Mouse (Mus musculus) midbrain, embryonic 15.5 days (tissue): ENCODE measurements at regions not wholly inside any gene's neighbourhood (a gene's known extent, or its start where the extent isn't known, plus 50 kb on each side); places are given as distances from the start of the nearest gene placed in this dataset.

Experiments used
- ATAC-seq: fragments of 200-750 bp; cut with Nextera tagmentation; replicated peaks from 2 replicates; pipeline ENCODE4 v1.8.0; 2017; ENCODE audit warnings: moderate TSS enrichment
- H3K27ac ChIP-seq: fragments of 300-500 bp; sonication (generic); 2 replicates; pipeline ENCODE4 v1.5.1; 2015; ENCODE audit warnings: mild to moderate bottlenecking, inconsistent platforms
- H3K27me3 ChIP-seq: fragments of 300-500 bp; sonication (generic); replicated peaks from 2 replicates; pipeline ENCODE4 v1.6.1; 2015; ENCODE audit warnings: inconsistent platforms
- H3K36me3 ChIP-seq: fragments of 300-500 bp; sonication (generic); replicated peaks from 2 replicates; pipeline ENCODE4 v1.6.1; 2015; ENCODE audit warnings: inconsistent platforms
- H3K4me1 ChIP-seq: fragments of 300-500 bp; sonication (generic); 2 replicates; pipeline ENCODE4 v1.6.1; 2015; ENCODE audit warnings: inconsistent platforms
- H3K4me2 ChIP-seq: fragments of 300-500 bp; sonication (generic); 2 replicates; pipeline ENCODE4 v1.6.1; 2015; ENCODE audit warnings: inconsistent platforms, mild to moderate bottlenecking, moderate library complexity
- H3K4me3 ChIP-seq: fragments of 300-500 bp; sonication (generic); 2 replicates; pipeline ENCODE4 v1.5.1; 2015; ENCODE audit warnings: mild to moderate bottlenecking, inconsistent platforms
- H3K9ac ChIP-seq: fragments of 300-500 bp; sonication (generic); 2 replicates; pipeline ENCODE4 v1.6.1; 2015; ENCODE audit warnings: mild to moderate bottlenecking, inconsistent platforms
- H3K9me3 ChIP-seq: fragments of 300-500 bp; sonication (generic); 2 replicates; pipeline ENCODE4 v1.6.1; 2016; ENCODE audit warnings: inconsistent platforms
- WGBS: fragments of 180-500 bp; shearing (Covaris S2); methylation state at CpG from one replicate; pipeline ENCODE4 v1.1.7; 2015; ENCODE audit warnings: mixed read lengths; 5-methylcytosine and 5-hydroxymethylcytosine counted together

- ATAC-seq = no peak
- Histone ChIP-seq H3K36me3 (no peaks in the 10 kb centered on the region), H3K4me3 (no peak overlapping the region), H3K9me3 (no peaks in the 10 kb centered on the region), H3K4me2 (no peak overlapping the region), H3K9ac (no peak overlapping the region), H3K27ac (no peak overlapping the region), H3K27me3 (no peaks in the 10 kb centered on the region), H3K4me1 (no peaks in the 10 kb centered on the region)
- 82% methylated on average over 6 of the region's 6 CpGs for WGBS
These were observed 121.8 kb upstream of the Max start for GRCm38 (mm10) chr12:77083760-77084159.

DNA sequence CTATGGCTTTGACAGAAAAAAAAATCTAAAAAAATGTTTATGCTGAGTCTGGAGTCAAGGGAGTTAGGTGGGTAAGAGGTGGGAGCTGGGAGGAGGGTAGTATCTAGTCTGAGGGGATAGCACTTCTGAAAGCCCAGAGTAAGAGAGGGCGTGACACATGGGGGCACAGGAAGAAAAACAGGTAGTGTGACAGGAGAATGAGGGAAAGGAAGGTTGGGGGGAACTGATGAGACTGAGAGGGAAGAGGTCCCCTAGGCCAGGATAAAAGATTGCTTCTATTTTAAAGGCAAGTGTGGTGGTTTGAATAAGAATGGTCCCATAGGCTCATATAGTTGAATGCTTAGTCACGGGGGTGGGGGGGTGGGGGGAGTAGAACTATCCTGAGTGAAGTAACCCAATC, 119.8 kb upstream of the Max start:
- Histone ChIP-seq H3K4me1 (no peaks in the 10 kb centered on the region), H3K9ac (no peak overlapping the region), H3K4me3 (no peak overlapping the region), H3K36me3 (no peaks in the 10 kb centered on the region), H3K27ac (no peak overlapping the region), H3K9me3 (no peaks in the 10 kb centered on the region), H3K4me2 (no peak overlapping the region), H3K27me3 (no peaks in the 10 kb centered on the region)
- no peak for ATAC-seq
- 85% methylated on average over 2 of the region's 2 CpGs for WGBS

DNA sequence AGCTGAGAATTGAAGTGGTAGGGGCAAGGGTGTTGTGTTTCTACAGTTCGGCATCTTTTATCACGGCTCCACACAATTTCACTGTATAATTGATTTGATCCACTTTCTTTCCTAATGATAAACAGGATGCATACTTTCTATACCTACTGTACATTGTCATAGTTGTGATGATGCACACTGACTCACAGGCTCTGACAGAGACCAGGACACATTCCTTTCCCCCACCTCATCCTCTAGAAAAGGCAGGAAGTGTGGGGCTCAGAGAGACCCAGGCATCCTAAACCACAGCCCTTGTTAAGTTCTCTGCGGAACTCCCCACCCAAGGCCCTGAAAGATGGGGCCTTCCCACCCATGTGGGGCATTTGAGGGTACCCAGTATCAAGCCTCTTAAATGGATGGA, 117.5 kb upstream of the Max start:
- 93% methylated on average over 3 of the region's 3 CpGs for WGBS

GRCm38 (mm10) chr12:77076678-77077077, 114.7 kb upstream of the Max start:
- 95% methylated on average over 5 of the region's 5 CpGs for WGBS
- Histone ChIP-seq H3K4me2 (no peak overlapping the region), H3K27me3 (no peaks in the 10 kb centered on the region), H3K4me3 (no peak overlapping the region), H3K9me3 (no peaks in the 10 kb centered on the region), H3K4me1 (no peaks in the 10 kb centered on the region), H3K36me3 (no peaks in the 10 kb centered on the region), H3K9ac (no peak overlapping the region), H3K27ac (no peak overlapping the region)
- no peak for ATAC-seq

More for the DNA sequence above, 117.5 kb upstream of the Max start:
- Histone ChIP-seq H3K27ac (no peak overlapping the region), H3K4me2 (no peak overlapping the region), H3K9ac (no peak overlapping the region), H3K36me3 (no peaks in the 10 kb centered on the region), H3K4me1 (no peaks in the 10 kb centered on the region), H3K27me3 (no peaks in the 10 kb centered on the region), H3K4me3 (no peak overlapping the region), H3K9me3 (no peaks in the 10 kb centered on the region)
- ATAC-seq = no peak

DNA sequence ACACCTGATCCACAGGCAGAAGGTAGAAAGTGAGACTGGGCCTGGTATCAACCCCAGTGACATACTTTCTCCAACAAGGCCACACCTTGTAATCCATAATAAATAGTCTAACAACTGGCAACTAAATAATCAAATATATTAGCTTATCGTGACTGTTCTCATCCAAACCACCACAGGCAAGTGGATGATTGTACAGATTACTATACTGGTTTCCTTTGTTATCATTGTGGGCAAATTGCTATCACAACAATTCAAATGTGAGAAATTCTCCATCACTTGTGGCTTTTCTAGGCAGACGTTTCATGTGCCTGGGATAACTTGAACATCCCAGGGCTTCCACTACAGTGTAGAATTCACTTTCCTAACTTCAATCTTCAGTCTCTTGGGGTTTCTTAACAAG, 112.6 kb upstream of the Max start:
- 83% methylated on average over 2 of the region's 2 CpGs for WGBS
- Histone ChIP-seq H3K9me3 (no peaks in the 10 kb centered on the region), H3K36me3 (no peaks in the 10 kb centered on the region), H3K4me1 (no peaks in the 10 kb centered on the region), H3K27ac (no peak overlapping the region), H3K4me3 (no peak overlapping the region), H3K4me2 (no peak overlapping the region), H3K9ac (no peak overlapping the region), H3K27me3 (no peaks in the 10 kb centered on the region)
- ATAC-seq = no peak

DNA sequence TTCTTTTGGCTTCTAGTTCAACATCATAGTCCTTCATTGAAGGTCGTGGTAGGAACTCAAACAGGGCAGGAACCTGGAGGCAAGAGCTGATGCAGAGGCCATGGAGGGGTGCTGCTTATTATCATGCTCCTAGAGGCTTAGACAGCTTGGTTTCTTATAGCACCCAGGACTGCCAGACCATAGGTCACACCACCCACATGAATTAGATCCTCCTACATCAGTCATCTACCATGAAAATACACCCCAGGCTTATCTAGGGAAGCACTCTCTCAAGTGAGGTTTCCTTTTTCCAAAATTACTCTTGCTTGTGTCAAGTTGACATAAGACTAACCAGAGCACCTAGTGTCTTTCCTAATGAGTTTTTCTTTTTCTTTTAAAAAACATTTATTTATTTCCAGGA, 109.7 kb upstream of the Max start:
- WGBS = 69% methylated on average over 1 of the region's 1 CpGs
- no peaks in the 10 kb centered on the region for H3K4me1 ChIP-seq
- no peaks in the 10 kb centered on the region for H3K36me3 ChIP-seq
- no peak overlapping the region for H3K27ac ChIP-seq
- H3K9me3 ChIP-seq = no peaks in the 10 kb centered on the region
- H3K9ac ChIP-seq = no peak overlapping the region
- H3K4me3 ChIP-seq = no peak overlapping the region
- H3K27me3 ChIP-seq = no peaks in the 10 kb centered on the region
- no peak for ATAC-seq
- H3K4me2 ChIP-seq = no peak overlapping the region

DNA sequence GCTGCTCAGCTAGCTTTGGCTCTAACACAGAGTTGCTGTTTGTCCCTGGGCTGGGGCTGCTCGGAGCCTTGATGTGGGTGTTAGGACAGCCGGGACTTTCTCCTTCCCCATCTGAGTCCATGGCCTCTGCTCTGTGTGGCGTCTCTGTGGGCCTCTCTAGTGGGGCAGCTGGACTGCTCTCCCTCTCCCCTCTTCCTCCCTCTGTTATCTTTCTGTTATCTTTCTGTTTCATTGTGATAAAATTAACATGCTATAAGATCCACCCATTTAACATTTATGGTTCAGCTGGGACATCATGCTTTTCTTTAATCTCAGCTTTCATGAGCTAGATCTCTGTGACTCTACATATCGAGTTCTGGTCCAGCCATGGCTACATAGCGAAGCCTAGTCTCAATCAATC, 105.9 kb upstream of the Max start:
- Histone ChIP-seq H3K9ac (no peak overlapping the region), H3K4me3 (no peak overlapping the region), H3K27me3 (no peaks in the 10 kb centered on the region), H3K27ac (no peak overlapping the region), H3K36me3 (no peaks in the 10 kb centered on the region), H3K4me2 (no peak overlapping the region), H3K9me3 (no peaks in the 10 kb centered on the region), H3K4me1 (no peaks in the 10 kb centered on the region)
- ATAC-seq = no peak
- 86% methylated on average over 5 of the region's 5 CpGs for WGBS

GRCm38 (mm10) chr12:77067115-77067514, 105.1 kb upstream of the Max start:
- Histone ChIP-seq H3K4me2 (no peak overlapping the region), H3K4me1 (no peaks in the 10 kb centered on the region), H3K4me3 (no peak overlapping the region), H3K36me3 (no peaks in the 10 kb centered on the region), H3K9ac (no peak overlapping the region), H3K27me3 (no peaks in the 10 kb centered on the region), H3K27ac (no peak overlapping the region), H3K9me3 (no peaks in the 10 kb centered on the region)
- 77% methylated on average over 5 of the region's 5 CpGs for WGBS
- ATAC-seq = no peak

GRCm38 (mm10) chr12:77065645-77066512, 103.9 kb upstream of the Max start:
- WGBS = 64% methylated on average over 6 of the region's 6 CpGs
- no peak for ATAC-seq
- Histone ChIP-seq H3K4me1 (no peaks in the 10 kb centered on the region), H3K27ac (no peak overlapping the region), H3K9me3 (no peaks in the 10 kb centered on the region), H3K4me3 (no peak overlapping the region), H3K9ac (no peak overlapping the region), H3K27me3 (no peaks in the 10 kb centered on the region), H3K4me2 (no peak overlapping the region), H3K36me3 (no peaks in the 10 kb centered on the region)

DNA sequence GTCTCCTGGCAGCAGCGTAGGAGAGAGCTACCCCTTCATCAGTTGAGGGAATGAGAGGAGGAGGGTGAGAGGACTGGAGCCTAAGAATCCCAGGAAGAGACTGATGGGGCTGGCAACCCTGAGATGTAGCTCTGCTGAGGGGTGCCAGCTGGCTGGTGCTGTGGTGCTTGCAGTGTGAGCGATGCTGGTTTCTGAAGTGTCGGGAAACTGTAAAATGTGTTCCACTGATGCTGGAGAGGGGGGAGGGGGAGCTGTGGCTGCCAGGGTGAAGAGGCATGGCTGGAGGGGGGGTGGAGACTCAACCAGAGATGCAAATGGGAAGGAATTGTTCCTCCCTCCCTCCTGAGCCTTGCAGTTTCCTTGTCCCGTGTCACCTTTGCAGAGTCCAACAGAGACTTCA, 102.0 kb upstream of the Max start:
- Histone ChIP-seq H3K4me2 (no peak overlapping the region), H3K27ac (no peak overlapping the region), H3K36me3 (no peaks in the 10 kb centered on the region), H3K27me3 (no peaks in the 10 kb centered on the region), H3K9ac (no peak overlapping the region), H3K4me1 (no peaks in the 10 kb centered on the region), H3K4me3 (no peak overlapping the region), H3K9me3 (no peaks in the 10 kb centered on the region)
- ATAC-seq = no peak
- 68% methylated on average over 4 of the region's 4 CpGs for WGBS

DNA sequence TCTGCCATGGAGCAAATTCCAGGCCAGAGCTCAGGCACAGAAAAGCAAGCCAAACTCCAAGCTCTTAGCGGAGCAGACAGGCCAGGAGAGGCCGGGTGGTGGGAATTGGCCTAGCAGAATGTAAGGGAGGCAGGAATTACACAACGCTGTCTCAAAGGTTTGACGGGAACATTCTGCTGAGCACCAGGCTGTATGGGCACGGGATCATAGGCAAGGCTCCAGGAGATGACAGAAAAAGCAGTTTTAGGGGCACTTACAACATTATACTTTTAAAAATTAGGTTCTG, 99.5 kb upstream of the Max start:
- no peak for ATAC-seq
- Histone ChIP-seq H3K27me3 (no peaks in the 10 kb centered on the region), H3K27ac (no peak overlapping the region), H3K9ac (no peak overlapping the region), H3K4me2 (no peak overlapping the region), H3K36me3 (no peaks in the 10 kb centered on the region), H3K4me3 (no peak overlapping the region), H3K9me3 (no peaks in the 10 kb centered on the region), H3K4me1 (no peaks in the 10 kb centered on the region)
- 92% methylated on average over 5 of the region's 5 CpGs for WGBS

- Histone ChIP-seq H3K27me3 (no peaks in the 10 kb centered on the region), H3K4me2 (no peak overlapping the region), H3K4me3 (no peak overlapping the region), H3K36me3 (no peaks in the 10 kb centered on the region), H3K9me3 (no peaks in the 10 kb centered on the region), H3K27ac (no peak overlapping the region), H3K9ac (no peak overlapping the region), H3K4me1 (no peaks in the 10 kb centered on the region)
- no peak for ATAC-seq
- WGBS = 81% methylated on average over 9 of the region's 9 CpGs
These were observed 99.0 kb upstream of the Max start for GRCm38 (mm10) chr12:77060766-77061561.
